Mouse (Mus musculus) R1 (cell line): Measurements from ENCODE around the gene Zfp536.
A peak's percentile ranks its signal among the peaks of the same experiment; 100 is the strongest.

Source experiments
- DNase-seq: peaks from one replicate; pipeline ENCODE4 v3.0.0-alpha.2; 2018; ENCODE audit warnings: low read depth, low spot score

Zfp536 gene

DNA sequence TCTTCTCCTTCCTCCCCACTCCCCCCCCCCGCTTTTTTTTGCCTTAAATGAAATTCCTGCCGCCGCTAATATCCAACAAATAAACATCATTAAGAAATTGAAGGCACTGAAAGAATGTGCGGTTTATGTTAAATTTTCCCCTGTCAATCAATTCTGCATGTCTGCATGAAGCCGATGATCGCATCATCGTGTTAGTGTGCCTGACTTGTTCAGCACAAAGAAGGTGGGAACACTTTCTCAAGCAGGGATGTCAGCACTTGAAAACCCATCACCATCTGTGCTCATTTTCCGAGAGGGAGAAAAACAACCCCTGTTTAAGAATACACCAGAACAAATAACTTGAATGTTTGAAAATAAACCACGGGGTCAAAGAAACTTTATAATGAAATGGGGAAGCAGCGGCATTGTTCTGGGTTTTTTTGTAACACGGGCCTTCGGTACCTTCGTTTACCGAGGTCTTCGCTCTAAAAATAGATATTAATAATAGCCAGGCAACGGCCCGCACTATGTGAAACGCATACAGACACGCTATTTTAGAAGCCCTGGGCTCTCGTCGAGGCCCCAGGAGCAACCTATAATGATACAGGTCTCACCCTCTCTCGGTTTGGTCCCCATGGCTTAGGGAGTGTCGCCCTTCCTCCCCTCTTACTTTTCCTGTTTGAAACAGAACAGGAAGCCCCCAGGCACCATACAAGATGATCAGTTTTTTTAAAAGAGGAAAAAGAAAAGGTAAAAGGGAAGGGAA, 83.7 kb downstream of the Zfp536 start:
- DNase-seq = peak; percentile 26

DNA sequence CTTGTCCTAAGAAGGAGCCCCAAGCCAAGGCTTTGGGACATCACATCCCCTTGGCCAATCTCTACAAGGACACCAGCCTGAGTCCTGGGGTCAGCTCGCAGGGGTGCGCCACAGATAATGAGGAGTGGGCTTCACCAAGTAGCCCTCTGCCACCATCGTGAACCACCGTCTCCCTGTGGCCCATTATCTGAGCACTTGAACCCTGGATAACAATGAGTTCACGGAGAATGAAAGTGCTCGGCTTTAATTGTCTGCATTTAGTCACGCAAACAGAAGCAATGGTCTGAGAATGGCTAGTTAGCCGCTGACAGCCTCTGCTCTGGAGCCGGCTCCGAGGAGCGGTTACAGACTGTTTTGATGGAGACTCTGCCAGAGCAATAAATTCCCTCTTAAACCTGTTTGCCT, 84.3 kb downstream of the Zfp536 start:
- DNase-seq = peak; percentile 10

DNA sequence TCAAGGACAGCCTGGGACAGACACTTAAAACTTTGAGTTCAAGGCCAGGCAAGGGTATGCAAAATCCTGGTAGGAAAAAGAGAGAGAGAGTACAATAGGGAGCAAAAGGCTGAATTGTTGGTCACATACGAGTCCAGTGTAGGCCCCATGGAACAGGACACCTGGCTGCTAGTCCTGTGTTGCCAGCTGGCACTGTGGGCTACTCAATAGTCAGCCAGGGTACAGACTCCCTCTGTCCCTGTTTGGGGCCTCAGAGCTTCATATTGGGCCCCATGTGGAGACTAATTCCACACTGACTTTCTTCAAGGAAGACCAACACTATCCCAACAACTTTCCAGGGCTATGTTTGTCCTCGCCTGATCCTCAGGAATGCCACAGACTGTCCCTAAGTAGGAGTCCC, 87.1 kb downstream of the Zfp536 start:
- no peak for DNase-seq

DNA sequence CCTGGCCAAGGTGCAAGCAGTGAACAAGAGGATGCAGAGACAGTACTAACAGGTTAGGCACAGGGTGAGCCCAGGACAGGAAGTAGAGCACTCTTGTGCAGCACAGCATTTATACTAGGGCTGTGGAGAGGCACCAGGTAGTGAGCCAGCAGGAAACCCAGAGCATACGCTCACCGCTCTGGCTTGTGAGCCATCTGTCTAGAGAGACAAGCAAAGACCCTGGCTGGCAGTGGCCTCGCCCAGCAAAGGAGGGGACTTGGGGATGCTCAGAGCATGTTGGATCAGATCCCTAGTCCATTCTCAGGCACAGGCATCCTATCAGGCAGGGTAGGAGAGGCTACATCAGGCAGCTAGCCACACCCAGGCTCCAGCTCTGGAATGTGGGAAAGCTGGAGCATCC, 88.2 kb downstream of the Zfp536 start:
- no peak for DNase-seq

DNA sequence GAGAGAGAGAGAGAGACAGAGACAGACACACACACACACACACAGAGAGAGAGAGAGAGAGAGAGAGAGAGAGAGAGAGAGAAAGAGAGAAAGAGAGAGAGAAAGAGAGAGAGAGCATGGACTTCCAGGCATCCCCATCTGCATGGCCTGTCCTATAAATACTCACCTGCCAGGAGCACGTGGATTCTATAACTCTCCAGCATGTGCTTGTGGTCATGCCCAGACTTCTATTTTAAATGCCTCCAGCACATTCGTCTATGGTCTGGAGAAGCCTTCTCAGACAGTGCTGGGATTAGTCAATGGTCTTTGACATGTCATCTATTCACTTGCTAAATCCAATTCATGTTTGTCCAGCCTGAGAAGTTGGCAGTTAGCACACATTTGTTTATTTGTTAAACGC, 92.1 kb downstream of the Zfp536 start:
- DNase-seq = no peak

DNA sequence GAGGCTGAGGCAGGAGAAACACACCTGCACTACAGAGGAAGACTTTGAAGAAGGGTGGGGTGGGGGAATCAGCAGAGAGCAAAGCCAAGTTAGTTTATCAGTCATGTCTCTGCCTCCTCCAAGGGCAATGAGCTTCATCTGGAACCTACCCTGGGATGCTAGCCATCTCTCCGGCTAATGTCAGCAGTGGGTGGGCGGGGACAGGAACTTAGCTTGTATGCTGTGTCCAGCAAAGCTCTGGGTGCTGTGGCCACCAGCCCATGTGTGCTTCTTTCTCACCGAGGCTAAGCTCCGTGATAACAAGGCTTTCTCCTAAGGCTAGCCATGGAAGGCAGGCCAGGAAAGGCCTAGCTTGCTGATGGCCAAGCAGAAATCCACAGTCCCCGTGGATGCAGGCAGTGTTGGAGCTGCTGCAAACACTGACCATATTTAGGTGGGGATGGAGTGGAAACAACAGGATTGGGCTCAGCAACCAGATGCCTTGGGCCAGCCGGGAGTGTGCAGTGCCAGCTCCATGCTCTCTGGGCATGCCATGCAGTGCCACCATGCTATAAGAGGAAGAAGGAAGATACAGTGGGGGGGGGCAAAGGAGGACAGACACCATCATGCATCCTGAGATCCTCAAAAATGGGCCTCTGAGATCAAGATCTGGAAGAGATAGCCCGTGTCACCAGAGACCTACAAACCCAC, 109.6 kb downstream of the Zfp536 start:
- DNase-seq = no peak

DNA sequence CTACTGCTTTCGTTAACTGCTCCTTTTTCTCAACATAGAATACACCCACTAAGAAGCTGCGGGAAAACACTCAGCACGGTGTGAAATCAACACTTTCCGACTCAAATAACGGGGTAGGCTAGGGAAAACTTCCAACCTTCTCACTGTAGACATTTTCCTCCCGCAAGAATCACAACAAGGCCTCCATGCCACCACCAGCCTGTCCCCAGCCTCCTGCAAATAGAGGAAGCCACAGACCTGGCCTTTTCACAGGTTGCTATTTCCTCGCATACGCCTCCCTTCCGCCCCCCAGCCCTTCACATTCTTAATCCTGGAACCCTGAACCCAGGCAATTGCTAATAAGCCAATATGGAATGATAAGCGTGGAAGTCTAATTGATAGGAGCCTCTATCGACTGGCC, 124.8 kb downstream of the Zfp536 start:
- DNase-seq = no peak

DNA sequence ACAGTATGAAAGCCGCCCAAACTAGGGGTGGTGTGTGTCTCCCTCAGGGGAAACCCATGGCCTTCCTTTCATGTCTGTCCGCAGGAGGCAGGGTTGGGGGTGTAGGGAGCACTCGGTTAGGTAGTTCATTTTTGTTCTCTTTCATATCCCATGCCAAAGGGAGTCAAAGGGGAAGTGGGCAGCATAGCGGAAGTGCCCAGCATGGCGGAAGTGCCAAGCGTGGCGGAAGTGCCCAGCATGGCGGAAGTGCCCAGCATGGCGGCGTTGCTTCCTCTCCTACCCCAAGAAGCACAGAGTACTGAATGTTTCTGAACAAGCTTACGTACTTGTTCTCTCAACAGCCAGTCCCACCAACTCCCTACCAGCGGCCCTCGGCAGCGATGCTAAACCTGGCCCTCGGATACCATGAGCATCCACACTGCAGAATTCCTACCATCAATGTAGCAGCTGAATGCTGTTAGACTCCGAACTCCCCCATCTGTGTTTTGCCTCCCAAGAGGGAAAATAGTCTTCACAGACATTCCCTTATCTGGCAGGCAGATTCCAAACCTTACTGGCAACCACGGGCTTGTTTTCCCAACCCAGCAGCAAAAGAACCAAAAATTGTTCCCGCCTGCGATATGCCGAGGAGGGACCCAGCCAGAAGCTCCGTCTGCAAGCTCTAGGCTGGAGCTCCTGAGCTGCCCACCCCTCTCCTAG, 125.4 kb downstream of the Zfp536 start:
- peak; percentile 10 for DNase-seq

DNA sequence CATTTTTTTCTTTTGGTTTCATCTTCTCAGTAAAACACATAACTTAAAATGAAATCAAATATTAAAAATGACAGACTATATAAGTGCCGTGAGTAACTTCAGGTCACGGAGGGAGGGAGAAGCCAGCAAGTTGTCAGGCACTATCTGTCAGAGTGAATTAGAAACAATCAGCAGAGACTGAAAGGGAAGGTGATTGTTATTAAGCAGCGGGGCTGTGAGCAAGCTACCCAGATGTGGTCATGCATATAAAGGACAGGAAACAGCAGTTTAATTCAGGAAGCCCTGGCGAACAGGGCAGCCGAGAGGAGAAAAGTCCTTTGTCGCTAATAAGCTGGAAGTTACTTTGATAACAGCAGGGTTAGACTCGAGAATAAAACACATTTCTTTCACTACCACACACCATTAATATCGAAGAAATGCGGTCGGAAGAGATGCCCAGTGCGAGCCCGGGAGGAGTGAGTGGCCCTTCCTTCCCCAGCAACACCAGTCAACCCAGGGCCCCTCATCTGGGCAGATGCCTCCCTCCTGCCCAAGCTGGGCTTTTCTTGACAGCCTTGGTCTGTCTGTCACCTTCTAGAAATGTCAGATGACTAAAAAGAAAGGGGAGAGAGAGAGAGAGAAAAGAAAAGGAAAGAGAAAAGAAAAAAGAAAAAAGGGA, 133.6 kb downstream of the Zfp536 start:
- DNase-seq = no peak

DNA sequence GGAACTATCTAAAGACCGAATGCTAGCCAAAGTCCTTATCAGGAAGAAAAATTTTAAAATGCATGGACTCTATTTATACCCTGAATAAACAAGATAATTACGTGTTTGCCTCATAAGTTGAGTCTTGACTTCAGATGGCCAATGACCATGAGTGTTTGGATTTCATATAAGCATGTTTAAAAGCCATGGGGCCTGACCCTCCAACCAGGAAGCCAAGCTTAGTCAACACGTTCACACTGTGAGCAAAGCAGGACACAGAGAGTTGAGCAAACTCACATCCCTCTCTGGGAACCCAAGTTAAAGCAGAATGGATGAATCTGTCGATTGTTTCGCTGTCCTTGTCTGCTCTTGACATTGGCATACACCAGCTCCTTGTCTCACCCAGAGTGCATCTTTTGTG, 138.6 kb downstream of the Zfp536 start:
- DNase-seq = no peak

DNA sequence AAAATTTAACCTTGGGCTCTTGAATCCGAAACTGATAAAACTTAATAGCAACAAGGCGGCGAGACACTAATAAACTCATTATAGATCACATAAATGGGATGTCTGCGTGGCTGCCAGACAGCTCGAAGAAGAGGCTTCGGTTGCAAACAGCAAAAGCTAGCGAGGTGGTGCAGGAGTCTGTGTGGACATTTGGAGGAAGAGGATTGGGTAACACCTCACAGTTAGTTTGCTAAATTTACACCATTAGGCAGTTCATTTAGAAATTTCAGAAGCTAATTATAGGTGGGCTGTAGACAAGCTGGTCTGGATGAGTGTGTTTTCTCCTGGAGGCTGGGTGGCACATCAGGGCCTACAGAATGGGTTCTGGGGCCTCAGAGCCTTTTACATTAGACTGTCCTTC, 143.0 kb downstream of the Zfp536 start:
- DNase-seq = no peak

DNA sequence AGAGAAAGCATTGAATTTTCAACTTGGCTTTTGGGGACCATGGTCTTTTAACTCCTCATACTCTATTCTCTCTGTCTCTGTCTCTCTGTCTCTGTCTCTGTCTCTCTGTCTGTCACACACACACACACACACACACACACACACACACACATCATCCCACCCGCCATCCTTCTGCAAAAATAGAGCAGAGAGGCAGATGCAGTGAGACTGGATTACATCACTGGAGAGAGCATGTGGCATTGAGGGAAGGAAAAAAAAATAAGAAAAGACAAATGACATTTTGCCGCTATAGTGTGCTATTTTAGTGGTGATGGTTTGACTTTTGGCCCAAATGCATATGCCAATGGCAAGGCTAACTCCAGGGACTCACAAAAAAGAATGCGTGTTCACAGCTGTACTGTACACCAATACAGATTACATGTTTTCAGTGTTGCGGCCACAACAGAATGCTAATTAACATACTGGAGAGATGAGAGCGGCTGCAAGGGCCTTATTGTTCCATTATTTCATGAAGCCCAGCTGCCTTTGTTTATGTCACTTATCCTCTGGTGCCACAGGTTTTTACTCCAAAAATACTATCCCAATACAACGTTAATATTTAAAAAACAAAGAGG, 145.4 kb downstream of the Zfp536 start:
- DNase-seq = no peak

DNA sequence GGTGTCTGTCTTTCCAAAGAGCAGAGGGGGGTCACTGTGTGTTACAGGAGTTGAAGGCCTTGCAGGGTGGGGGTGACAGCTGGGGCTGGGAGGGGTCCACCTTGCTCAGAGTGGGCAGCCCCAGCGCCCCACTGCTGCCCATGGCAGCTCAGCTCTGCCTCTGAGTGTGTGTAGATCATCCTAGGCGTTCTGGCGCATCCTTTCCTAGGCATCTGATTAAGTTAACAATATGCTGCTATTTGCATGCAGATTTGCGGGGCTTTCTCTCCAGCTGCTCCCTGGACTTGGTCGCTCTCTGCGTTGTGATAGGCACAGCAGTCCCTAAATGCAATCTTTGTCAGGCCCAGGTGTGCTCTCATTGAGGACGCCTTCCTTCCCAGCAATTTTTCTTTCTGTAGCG, 147.7 kb downstream of the Zfp536 start:
- DNase-seq = peak; percentile 44

DNA sequence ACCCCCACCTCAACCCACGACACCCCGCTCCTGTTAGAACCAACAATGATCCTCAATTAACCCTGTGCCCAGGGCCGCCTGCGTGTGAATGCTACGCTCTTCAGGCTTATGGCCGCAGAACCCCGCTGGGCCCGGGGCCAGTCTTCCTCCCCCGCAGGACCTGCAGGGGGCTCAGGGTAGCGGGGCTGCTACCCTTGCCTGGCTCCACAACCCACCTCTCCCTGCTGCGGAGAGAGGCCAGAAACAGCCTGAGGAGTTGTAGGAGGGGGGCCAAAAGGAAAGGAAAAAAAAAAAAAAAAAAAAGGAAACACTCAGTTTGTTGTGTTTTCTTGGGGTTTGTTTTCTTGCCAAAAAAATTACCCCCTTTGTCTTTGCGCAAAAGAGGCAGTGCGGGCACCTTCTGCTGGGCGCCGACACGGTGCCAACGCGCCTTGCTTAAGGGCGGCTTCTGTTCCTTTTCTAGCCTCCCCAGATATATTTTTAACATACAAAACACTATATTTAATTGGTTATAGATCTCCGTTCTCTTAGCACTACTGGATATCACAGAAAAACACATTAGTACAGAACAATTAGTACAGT, 148.6 kb downstream of the Zfp536 start:
- DNase-seq = peak; percentile 19

DNA sequence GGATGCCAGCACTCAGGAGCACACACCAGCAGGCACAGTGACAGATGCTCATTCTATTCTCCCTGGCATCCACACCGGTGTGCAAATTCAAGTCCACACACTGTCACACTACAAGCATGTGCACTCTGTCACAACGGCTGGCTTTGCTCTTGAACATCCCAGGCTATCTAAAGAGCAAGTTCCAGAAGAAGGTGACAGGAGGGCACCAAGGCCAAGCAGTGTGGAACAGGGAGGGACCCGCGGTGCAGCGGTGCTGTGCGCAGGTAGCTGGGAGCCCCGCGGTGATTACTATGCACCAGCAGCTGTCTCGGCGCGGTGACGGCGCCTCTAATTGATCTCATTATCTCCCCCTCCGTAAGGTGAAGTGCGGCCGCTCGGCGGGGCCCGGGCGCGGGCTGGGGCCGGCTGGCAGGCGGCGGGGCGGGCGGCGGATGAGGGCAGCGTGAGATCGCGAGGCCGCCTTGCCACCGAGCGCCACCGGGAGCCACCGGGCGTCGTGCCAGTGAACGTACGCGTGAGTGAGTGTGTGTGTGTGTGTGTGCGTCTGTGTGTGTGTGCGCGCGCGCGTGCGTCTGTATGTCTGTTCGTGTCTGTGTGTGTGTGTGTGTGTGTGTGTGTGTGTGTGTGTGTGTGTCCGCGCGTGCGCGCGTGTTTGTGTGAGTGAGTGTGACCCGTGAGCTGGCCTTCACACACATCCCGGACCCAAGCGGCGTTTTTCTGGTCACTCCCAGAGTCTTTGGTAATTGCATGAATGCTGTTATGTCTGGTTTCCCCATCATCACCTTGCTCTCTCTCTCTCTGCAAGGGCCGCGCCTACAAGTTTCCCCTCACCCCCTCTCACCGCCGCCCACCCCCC, 149.3 kb downstream of the Zfp536 start:
- DNase-seq = peak; percentile 16

DNA sequence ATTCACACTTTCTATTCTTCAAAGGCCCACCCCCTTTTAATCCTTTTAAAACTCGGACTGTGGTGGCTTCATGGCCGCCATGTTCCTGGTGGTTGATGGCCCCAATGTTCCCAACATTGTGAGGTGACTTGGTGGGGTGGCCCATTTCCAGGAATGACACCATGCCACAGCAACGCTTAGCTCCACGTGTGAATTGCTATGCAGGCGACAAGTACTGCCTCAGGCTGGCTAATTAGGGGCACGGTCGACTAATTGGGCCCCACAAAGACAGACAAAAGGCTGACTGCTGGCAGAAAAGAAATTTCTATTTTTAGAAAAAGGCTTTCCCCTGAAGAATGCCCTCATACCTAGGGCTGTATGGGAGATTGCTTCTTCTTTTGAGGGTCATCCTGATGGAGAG, 154.2 kb downstream of the Zfp536 start:
- DNase-seq = no peak

DNA sequence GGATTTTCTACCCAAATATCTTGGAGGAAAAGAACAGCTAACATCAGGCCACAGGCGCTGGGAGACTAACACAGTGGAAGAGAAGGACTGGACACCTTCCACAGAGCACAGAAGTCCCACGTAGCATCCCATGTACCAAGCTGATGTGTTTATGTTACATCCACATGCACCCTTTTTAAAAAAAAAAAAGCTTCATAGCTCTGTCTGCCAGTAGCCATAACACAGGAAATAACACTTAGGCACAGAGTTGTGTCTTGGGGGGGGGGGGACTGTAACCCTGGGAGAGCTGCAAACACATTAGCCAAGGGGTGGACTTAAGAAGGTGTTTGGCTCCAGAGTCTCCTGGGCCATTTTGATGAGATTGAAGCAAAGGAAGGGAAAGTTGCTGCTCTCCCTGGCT, 155.6 kb downstream of the Zfp536 start:
- no peak for DNase-seq

DNA sequence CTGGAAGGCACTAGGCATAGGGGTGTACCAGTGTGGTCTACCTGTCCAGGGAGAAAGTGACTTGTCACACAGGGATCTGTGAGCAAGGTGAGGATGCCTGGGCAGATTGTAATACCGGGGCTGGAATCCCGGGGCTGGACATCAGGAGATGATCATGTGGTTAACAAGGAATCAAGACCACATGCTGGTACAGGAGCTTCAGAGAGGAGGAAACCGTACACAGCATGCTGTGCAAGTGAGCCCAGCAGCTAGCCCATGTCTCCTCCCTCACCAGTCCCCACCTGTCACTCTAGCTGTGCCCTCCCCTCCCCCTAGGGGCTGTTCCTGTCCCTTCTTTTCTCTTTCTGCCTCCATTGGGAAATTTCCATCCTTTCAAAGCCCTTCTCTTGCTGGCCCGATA, 157.5 kb downstream of the Zfp536 start:
- no peak for DNase-seq

DNA sequence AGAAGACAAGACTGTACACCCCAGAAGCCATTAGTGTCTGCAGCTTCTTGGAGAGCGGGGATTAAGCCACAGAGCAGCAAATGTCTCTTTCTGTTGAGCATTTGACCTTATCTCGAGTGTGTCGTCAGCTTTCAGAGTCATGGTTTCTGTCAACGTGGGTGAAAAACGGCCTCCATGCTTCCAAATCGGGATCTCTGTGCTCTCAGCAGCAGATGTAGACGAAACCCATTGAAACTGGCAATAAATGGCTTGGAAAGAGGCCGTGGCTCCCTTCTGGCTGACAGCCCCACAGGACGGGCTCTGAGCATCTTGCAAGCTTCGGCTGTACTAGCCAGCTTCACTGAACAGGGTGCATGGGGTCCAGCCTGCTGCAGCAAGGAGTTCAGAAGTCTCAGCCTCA, 159.1 kb downstream of the Zfp536 start:
- DNase-seq = no peak

DNA sequence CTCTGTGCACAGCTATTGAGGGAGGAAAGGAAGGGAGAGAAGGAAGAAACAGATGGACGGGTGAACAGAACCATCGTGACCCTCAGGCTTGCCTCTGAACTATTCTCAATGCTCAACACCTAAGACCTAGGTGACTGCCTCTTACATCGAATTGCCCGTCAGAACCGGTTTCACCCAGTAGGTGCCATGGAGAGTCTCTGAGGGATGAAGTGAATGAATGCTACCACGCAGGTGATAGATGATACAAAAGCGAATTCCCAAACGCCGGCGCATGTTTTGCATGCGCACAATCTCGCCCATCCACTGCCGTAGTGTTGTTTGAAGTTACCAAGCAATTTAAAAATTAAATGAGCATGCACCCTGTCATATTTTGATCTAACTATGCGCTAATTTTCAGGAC, 164.9 kb downstream of the Zfp536 start:
- no peak for DNase-seq

DNA sequence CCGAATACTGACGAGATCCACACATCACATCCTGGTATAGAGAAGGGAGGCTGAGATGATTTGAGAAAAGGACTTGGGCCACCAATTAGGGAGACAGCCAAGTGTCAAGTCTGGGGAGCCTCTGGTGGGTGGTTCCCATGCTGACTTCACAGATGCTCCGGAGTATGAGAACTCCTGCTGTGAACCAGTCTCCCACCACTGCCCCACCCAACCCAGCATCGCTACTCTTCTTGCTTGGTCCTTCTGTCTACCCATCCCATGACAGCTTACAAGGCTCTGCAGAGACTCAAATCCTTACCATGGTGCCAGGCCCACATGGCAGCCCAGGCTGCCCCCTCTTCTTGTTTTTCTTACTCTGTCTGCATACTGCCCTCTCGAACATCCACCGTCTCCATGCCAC, 165.5 kb downstream of the Zfp536 start:
- DNase-seq = no peak
